Mouse (Mus musculus): Measurements from ENCODE around the gene Gm39653.

- no peak for TF ChIP-seq POLR2A (IDR thresholded peaks at IDR 0.05; ENCODE audit: insufficient read length, low read depth)
- no peak for TF ChIP-seq POLR2AphosphoS2 (IDR thresholded peaks at IDR 0.05; ENCODE audit: insufficient read length, low read depth)
- TF ChIP-seq TCF12 (IDR thresholded peaks at IDR 0.05; ENCODE audit: insufficient read depth, poor library complexity, severe bottlenecking): no peak
- TF ChIP-seq E2F4 (IDR thresholded peaks at IDR 0.05; ENCODE audit: insufficient read depth): no peak
- TF ChIP-seq MAX (IDR thresholded peaks at IDR 0.05; ENCODE audit: low read depth): no peak
- no peak for TF ChIP-seq CEBPB (IDR thresholded peaks at IDR 0.05; ENCODE audit: insufficient read depth, poor library complexity, severe bottlenecking)
- no peak for TF ChIP-seq SRF (IDR thresholded peaks at IDR 0.05; ENCODE audit: control insufficient read depth, insufficient read length, low read depth)
Measured at GRCm38 (mm10) chr1:63566501-63566900, 49.3 kb upstream of the Gm39653 start.
